Mouse (Mus musculus) ovary, adult 18-20 months (tissue): ENCODE data around the gene Gabrg3.

ENCODE experiments used
- DNase-seq: peaks from one replicate; pipeline ENCODE4 v3.0.0; 2022; ENCODE audit warnings: low spot score, mixed read lengths

The Gabrg3 gene

DNA sequence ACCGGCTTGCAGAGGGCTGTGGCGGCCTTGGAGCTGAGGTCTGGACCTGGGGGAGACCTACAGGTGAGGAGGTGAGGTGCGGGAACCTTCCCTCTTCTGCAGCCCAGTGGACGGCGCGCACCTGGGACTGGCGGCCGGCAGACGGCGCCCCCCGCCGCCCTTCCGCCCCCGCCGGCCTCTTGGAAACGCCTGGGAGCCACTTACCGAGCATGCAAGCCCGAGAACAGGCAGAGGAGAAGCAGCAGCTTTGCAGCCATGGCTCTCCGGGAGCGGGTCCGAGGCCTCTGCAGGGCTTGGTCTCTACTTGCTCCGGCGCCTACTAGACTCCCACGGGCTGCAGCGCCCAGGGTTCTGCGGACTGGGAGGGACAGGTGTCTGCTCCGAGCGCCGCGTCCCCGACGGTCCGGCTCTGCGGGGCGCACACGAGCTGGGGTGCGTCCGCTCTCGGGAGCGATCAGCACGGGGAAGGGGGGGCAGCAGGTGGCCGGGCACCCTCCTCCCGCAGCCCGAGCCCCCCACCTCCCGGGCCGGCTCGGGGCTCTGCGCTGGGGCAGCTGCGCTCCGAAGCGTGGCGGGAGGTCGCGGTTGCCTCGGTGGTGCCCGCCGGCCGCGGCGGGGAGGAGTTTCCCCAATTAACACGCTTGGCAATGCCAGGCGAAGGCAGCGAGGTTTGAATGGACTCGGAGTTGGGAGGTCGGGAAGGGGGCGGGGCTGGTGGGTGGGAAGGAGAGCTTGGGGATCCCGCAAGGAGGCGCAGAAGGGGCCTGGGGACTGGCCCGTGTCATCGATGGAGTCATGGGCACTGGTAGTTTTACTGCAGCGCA is at the start of gene Gabrg3:
Gene Gabrg3, minus strand, starts transcription at position 672 of the 824 bp plus-strand sequence.
- DNase-seq, result no peak

- DNase-seq, result no peak
These were observed 35.7 kb upstream of the Gabrg3 start for GRCm38 (mm10) chr7:57422675-57423074.

DNA sequence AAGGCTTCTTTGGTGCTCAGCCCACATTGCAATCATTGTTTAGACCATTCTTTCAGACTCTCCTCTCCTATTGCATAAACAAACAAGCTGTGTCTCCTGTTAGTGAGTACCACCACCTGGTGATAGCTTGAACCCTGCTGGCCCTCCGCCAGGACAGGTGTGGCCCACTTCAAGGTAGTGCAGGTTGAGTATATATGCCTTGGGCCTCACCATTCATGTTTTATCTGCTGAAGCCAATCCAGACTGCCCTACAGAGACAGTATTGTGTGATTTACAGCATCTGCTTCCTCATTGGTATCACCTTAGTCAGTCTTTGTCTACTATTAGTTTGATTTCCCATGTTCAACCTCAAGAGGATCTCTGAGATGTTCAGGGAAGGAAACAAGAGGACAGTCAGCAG is 34.1 kb upstream of the Gabrg3 start:
- DNase-seq, result no peak

GRCm38 (mm10) chr7:57419392-57419791 is 32.4 kb upstream of the Gabrg3 start, which contains the start of gene Gabrb3:
Gene Gabrb3, plus strand, starts transcription at chr7:57419692.
- DNase-seq, result no peak

DNA sequence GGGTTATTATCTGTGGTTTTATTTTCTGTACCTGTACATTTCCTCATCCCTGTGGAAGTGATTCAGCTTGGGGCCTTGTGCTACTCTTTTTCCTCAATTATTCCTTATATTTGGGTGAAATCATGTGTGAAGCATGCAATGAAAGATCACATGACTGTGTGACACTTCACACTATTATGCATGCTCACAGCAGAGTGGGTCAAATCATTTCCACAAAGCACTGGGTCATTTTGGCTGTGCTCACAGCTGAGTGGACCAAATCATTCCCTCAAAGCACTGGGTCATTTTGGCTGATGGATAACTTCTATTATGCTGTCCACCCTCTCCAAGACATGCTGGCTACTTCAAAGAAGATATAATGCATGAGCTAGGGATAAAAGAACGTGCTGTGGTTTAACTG is 25.9 kb upstream of the Gabrg3 start:
- no peak for DNase-seq

- DNase-seq, result no peak
These were observed 24.2 kb upstream of the Gabrg3 start for GRCm38 (mm10) chr7:57411163-57411562.

GRCm38 (mm10) chr7:57393551-57393950 is 6.6 kb upstream of the Gabrg3 start:
- DNase-seq, result no peak

DNA sequence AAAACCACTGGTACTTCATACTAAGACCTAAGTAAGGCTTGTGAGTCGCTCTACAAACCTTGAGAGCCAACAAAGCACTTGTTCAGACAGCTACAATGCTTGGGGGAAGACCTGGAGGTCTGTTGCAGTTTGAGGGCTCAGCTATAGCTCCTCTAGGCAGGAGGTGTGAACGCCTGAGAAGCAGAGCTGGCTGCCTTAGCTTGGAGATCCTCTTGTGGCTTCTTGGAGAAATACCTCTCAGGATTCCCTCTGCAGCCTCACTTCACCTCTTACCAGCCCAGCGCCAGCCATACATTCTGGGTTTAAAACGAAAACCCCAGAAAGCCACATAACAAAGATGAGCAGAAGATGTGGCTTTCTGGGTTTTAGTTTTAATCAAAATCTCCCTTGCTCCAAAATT is 3.1 kb upstream of the Gabrg3 start:
- DNase-seq, result no peak

DNA sequence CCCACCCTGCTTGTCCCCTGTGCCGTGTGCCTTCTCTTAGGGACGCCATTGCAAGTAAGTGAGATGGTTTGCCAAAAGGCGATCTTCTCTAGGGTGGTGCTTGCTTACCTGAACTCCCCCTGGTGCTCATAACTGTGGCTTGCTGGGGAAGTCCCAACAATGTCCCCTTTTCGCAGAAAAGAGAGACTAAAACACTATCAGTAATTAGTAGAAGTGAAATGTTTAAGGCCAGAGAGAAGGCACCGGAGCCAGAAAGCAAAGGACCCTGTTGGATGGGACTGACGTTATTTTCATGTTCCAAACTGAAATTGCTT is 310 bp upstream of the Gabrg3 start:
- no peak for DNase-seq

GRCm38 (mm10) chr7:57384112-57384511 is 2.9 kb downstream of the Gabrg3 start:
- no peak for DNase-seq

- no peak for DNase-seq
These were observed 21.0 kb downstream of the Gabrg3 start for GRCm38 (mm10) chr7:57366013-57366390.

- no peak for DNase-seq
These were observed 21.6 kb downstream of the Gabrg3 start for GRCm38 (mm10) chr7:57365134-57366012.

GRCm38 (mm10) chr7:57363812-57364211 is 23.2 kb downstream of the Gabrg3 start:
- no peak for DNase-seq

DNA sequence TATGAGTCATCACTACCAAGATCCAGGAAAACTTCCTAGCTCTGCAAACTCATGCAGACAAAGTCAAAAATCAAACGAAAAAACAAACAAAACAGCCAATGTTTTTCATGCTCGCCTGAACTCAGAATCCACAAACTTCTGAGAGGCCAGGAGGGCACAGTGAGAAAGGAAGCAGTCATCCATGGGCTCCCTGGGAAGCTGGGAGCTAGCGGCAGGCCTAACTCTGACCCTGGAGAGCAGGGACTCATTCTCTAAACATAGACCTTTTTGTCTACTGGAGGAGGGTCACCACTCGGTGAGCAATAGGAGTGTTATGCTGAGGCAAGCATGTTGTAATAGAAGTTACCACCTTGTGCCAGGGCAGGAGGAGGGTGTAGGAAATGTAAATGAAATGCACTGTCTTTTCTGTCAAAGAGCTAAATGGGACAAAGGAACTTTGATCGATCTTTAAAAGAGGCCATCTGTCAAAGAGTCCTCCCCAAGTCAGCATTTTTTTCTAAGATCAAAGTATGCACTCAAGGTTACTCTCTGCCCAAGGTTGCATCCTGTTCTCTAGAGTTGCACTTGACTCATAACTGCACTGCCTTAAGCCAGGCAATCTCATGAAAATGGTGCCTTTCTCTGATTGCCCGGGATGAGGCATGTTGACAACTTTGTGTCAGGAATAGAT is 29.0 kb downstream of the Gabrg3 start:
- DNase-seq, result no peak

DNA sequence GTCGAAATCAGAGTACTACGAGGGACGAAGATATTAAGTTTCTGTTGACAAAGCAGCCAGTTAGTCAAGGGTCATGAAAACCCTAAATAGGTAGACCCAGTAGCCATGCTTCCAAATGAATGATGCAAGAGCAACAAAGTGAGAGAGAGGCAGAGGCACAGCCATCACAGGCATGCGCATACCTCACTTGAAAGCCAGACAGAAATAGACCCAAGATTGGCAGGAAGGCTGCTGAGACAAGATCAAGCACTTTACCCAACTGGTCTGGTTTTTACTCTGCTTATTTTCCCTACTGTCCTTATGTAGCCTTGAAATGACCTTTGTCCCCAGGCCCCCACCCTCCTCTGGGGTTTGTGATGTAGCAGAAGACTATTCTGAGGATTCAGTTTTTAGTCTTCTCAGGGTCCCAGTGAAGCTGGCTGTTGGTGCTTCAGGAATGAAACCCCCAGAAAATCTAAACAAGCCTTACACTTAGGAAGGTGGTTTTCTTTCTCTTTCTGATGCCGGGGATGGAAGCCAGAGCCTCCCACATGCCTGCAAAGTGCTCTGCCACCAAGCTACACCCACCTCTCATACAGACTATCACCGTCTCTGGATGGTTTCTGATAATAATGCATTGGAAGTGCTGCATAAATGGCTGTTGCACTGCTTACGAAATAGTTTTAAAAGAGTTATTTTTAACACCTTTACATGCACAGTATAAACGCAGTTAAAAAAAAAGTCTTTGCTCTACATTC is 30.3 kb downstream of the Gabrg3 start:
- no peak for DNase-seq

DNA sequence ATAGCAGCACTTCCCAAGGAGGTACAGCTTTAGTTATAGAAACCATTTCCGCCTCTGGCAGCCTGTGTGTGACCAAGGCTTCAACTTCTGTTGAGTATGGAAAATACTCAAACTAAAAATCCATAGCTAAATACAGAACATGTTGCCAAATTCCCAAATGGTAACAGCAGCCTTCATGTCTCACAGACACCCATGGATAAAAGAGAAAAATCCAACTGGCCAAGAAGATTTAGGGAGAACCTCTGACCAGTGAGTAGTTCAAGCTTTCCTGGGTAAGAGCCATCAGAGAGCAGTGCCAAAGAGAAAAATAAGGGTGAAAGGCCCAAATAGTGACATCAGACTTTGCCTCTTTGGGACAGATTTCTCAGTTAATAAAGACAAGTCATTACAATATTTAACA is 38.2 kb downstream of the Gabrg3 start:
- DNase-seq, result no peak

DNA sequence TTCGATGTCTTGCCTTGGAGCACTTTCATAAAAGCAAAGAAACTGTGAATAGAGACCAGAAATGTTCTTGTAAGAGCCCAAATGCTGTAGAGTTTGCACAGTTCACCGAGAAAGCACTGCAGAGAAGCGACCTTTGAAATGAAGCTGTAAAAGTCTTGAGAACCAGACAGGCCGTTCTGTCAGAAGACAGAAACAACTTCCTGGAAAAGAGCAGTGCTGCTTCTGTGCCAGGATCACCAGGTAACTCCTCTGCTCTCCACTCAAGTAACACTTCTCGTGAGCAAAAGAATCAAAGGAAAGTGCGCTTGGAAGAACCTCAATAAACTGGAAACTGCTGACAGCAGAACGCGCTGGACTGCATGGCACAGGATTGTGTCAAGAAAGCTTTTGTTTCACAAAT is 45.1 kb downstream of the Gabrg3 start:
- DNase-seq, result no peak

DNA sequence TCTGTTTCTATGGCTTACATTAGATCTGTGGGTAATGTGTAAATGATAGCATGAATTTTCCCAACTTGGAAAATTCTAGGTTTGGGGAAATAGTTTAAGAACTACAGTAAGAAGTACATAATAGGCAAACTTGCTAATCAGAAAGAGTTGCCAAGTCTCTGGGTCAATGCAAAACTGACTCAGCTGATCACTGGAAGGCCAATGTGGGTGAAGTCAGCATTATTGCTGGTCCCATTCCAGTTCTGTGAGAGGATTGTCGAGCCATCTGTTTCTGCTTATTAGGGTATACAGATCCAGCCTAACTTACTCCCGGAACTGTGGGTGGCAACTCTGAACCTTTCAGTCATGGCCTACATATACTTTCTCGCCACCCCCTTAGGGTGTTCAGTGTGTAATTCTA is 55.8 kb downstream of the Gabrg3 start:
- no peak for DNase-seq

DNA sequence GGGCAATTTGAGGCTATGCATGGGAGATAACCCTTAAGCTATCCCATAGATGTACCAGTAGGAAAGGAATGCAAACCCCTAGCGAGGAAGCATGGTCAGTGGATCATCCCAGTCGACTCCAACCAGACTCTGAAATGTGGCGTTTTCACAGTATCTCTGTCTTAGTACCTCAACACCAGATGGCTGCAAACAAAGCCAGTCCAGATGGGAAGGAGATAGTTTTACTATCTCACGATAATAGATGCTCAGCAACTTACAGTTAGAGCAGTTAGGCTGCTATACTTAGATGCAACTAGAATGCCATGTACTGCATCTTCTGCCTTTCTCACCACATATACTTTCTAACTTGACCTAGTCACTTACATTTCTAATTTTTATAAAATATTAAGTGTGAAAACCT is 56.7 kb downstream of the Gabrg3 start:
- no peak for DNase-seq

- no peak for DNase-seq
These were observed 62.5 kb downstream of the Gabrg3 start for GRCm38 (mm10) chr7:57324473-57324872.

DNA sequence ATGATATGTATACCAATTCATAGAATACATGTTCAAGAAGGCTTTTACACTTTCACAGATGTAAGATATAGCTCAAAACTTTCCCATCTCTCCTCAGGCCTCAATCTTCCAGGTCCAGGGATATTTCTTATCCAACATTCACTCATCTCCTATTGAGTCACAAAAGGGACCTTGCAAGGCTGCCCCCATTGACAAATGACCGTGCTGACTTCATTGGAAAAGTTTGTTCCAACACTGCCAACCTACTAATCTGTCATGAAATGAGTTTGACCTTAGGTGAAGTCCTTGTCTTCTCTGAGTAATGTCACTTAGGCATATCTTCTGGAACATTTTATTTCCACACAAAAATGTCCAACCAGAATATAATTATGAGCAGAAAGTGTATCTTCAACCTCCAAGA is 64.9 kb downstream of the Gabrg3 start:
- no peak for DNase-seq

DNA sequence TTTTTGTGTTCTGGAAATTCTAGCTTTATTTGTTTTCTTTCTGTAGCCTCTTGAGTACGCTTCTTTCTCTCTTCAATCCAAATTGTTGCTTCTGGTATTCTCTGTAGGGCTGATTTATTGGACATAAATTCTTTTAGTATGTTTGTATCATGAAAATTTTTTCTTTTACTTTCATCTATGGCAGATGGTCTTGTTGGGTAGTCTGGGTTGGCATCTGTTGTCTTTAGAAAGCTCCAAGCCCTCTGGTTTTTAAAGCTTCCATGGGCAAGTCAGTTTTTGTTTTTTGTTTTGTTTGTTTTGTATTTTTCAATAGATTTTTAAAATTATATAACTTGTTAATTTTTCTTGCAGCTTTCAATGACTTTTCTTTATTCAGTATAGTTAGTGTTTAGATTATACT is 72.0 kb downstream of the Gabrg3 start:
- no peak for DNase-seq
